ENCODE assay signal across 11 mouse cellular contexts in genomic region chr12:118569811-118570210, GRCm38 (mm10).
DNase-seq lines count a peak whose midpoint lies in the region; ATAC-seq and TF ChIP-seq lines count a peak whose summit lies in the region.
"Had no signal": no experiment of that assay in that cellular context is flagged by ENCODE, and none has a peak within 500 bp of the region (broad histone marks: within the 10 kb centered on the region; RNA-seq: fewer than 3 reads in every experiment).

No protein-coding gene starts in this region.

- no peaks in the 10 kb centered on the region for H3K27me3 ChIP-seq in forebrain, postnatal 0 days (ENCODE audit: insufficient read depth, low read length)
- no peaks in the 10 kb centered on the region for H3K27me3 ChIP-seq in forebrain, embryonic 13.5 days
- H3K27me3 ChIP-seq in limb, embryonic 14.5 days (ENCODE audit: control insufficient read depth, insufficient read depth, low read length) = 0 out of 2 replicates have a peak, but pooled peaks cover 6% of the 10 kb centered on the region
- no peaks in the 10 kb centered on the region for H3K27me3 ChIP-seq in hindbrain, embryonic 14.5 days (ENCODE audit: control insufficient read depth, insufficient read depth, low read length)
- H3K27me3 ChIP-seq: midbrain, embryonic 12.5 days had no signal

- H3K36me3 ChIP-seq in forebrain, postnatal 0 days (ENCODE audit: insufficient read depth) = no peaks in the 10 kb centered on the region
- no peaks in the 10 kb centered on the region for H3K36me3 ChIP-seq in forebrain, embryonic 13.5 days (ENCODE audit: poor library complexity, severe bottlenecking)
- H3K36me3 ChIP-seq in limb, embryonic 14.5 days (ENCODE audit: control insufficient read depth, insufficient read depth, low read length) = no peaks in the 10 kb centered on the region
- no peaks in the 10 kb centered on the region for H3K36me3 ChIP-seq in hindbrain, embryonic 14.5 days (replicated peaks; ENCODE audit: control insufficient read depth, insufficient read depth)
- H3K36me3 ChIP-seq: hindbrain, embryonic 10.5 days; midbrain, embryonic 12.5 days had no signal

- no peak for TF ChIP-seq CTCF in forebrain, postnatal 0 days (IDR thresholded peaks at IDR 0.05; ENCODE audit: low read depth)

- DNase-seq in forebrain, postnatal 0 days = peak; percentile 58
- peak; percentile 5 to 56 for DNase-seq in left cerebral cortex, postnatal 25 days (ENCODE audit: low spot score in 2 of 2)
- no peak for DNase-seq in left cerebral cortex, adult 8-10 months (ENCODE audit: low spot score in 2 of 2)
- DNase-seq in limb, embryonic 14.5 days (ENCODE audit: low spot score) = peak; percentile 50
- peak; percentile 3 for DNase-seq in skeletal muscle tissue, adult 2 months (ENCODE audit: low read depth, low spot score)
- no peak for DNase-seq in spleen, adult 18-20 months
- DNase-seq in hindbrain, embryonic 14.5 days (ENCODE audit: low spot score) = no peak

- intact Hi-C loops in left cerebral cortex, postnatal 25 days (cut with DNase I) = no loop called here

- peak; percentile 81 for ATAC-seq in forebrain, postnatal 0 days
- ATAC-seq in forebrain, embryonic 13.5 days = no peak
- peak; percentile 65; the same call in 1 of the 2 replicates for ATAC-seq in limb, embryonic 14.5 days (ENCODE audit: low FRiP score, low read depth)
- no peak for ATAC-seq in hindbrain, embryonic 14.5 days (ENCODE audit: low FRiP score)
- ATAC-seq: CD4-positive, CD25-positive, alpha-beta regulatory T cell, adult 4 months had no signal

- WGBS in forebrain, postnatal 0 days = 66% methylated on average over 2 of the region's 2 CpGs
- WGBS in forebrain, embryonic 13.5 days = 88% methylated on average over 2 of the region's 2 CpGs
- 37% methylated on average over 2 of the region's 2 CpGs for WGBS in limb, embryonic 14.5 days
- WGBS in hindbrain, embryonic 14.5 days = 88% methylated on average over 2 of the region's 2 CpGs

- H3K4me2 ChIP-seq in forebrain, postnatal 0 days (ENCODE audit: low read depth) = no peak overlapping the region
- H3K4me2 ChIP-seq in forebrain, embryonic 13.5 days = no peak overlapping the region
- H3K4me2 ChIP-seq in limb, embryonic 14.5 days (replicated peaks; ENCODE audit: low read depth, low read length, severe bottlenecking) = no peak overlapping the region
- H3K4me2 ChIP-seq in hindbrain, embryonic 14.5 days (replicated peaks) = no peak overlapping the region
- H3K4me2 ChIP-seq: midbrain, embryonic 12.5 days had no signal

- H3K9me3 ChIP-seq in forebrain, postnatal 0 days (ENCODE audit: low read length) = no peaks in the 10 kb centered on the region
- no peaks in the 10 kb centered on the region for H3K9me3 ChIP-seq in forebrain, embryonic 13.5 days (replicated peaks)
- H3K9me3 ChIP-seq in limb, embryonic 14.5 days (ENCODE audit: control insufficient read depth, low read length) = no peaks in the 10 kb centered on the region
- H3K9me3 ChIP-seq in hindbrain, embryonic 14.5 days (ENCODE audit: control insufficient read depth, low read length) = no peaks in the 10 kb centered on the region
- H3K9me3 ChIP-seq: hindbrain, embryonic 10.5 days; midbrain, embryonic 12.5 days had no signal

- no peaks in the 10 kb centered on the region for H3K4me1 ChIP-seq in forebrain, postnatal 0 days (ENCODE audit: insufficient read depth)
- H3K4me1 ChIP-seq in forebrain, embryonic 13.5 days = peaks cover under 1% of the 10 kb centered on the region
- 0 out of 2 replicates have a peak, but pooled peaks cover 3% of the 10 kb centered on the region for H3K4me1 ChIP-seq in limb, embryonic 14.5 days (ENCODE audit: control insufficient read depth, insufficient read depth, low read length)
- H3K4me1 ChIP-seq in hindbrain, embryonic 14.5 days (replicated peaks; ENCODE audit: control insufficient read depth, insufficient read depth, low read length) = peaks cover under 1% of the 10 kb centered on the region
- H3K4me1 ChIP-seq: hindbrain, embryonic 10.5 days had no signal

- no peak for TF ChIP-seq POLR2A in limb, embryonic 14.5 days (IDR thresholded peaks at IDR 0.05; ENCODE audit: borderline replicate concordance, extremely low read depth, insufficient read depth, insufficient read length)

- no peak overlapping the region for H3K9ac ChIP-seq in forebrain, postnatal 0 days
- H3K9ac ChIP-seq in forebrain, embryonic 13.5 days = no peak overlapping the region
- H3K9ac ChIP-seq in limb, embryonic 14.5 days (ENCODE audit: low read depth, low read length, severe bottlenecking) = no peak overlapping the region
- no peak overlapping the region for H3K9ac ChIP-seq in hindbrain, embryonic 14.5 days
- H3K9ac ChIP-seq: midbrain, embryonic 12.5 days had no signal

- no peak overlapping the region for H3K27ac ChIP-seq in forebrain, postnatal 0 days (ENCODE audit: low read depth, low read length)
- no peak overlapping the region for H3K27ac ChIP-seq in forebrain, embryonic 13.5 days
- no peak overlapping the region for H3K27ac ChIP-seq in limb, embryonic 14.5 days (replicated peaks; ENCODE audit: low read depth, low read length)
- H3K27ac ChIP-seq in hindbrain, embryonic 14.5 days = no peak overlapping the region
- H3K27ac ChIP-seq: hindbrain, embryonic 10.5 days; midbrain, embryonic 12.5 days had no signal

- H3K4me3 ChIP-seq in forebrain, postnatal 0 days (ENCODE audit: low read depth, low read length) = no peak overlapping the region
- H3K4me3 ChIP-seq in forebrain, embryonic 13.5 days = no peak overlapping the region
- H3K4me3 ChIP-seq in limb, embryonic 14.5 days (replicated peaks; ENCODE audit: low read length) = no peak overlapping the region
- H3K4me3 ChIP-seq in hindbrain, embryonic 14.5 days (replicated peaks; ENCODE audit: low read length) = no peak overlapping the region
- H3K4me3 ChIP-seq: hindbrain, embryonic 10.5 days; midbrain, embryonic 12.5 days had no signal

Comparison
In these comparisons a context has a peak if more than half of its experiments do, and no peak if none do; other contexts are left out.
1. ATAC-seq: peak in forebrain, postnatal 0 days (single experiment) and limb, embryonic 14.5 days (single experiment); none in forebrain, embryonic 13.5 days (single experiment) and hindbrain, embryonic 14.5 days (single experiment).
2. DNase-seq: peak in forebrain, postnatal 0 days (single experiment), left cerebral cortex, postnatal 25 days (2 of 2), limb, embryonic 14.5 days (single experiment) and skeletal muscle tissue, adult 2 months (single experiment); none in left cerebral cortex, adult 8-10 months (0 of 2), spleen, adult 18-20 months (0 of 2) and hindbrain, embryonic 14.5 days (single experiment).